Mouse (Mus musculus) bone marrow, adult 2 months (tissue): ENCODE data around the gene Rsl24d1.

ENCODE experiments used
- CTCF ChIP-seq: fragments of 200-500 bp; IDR thresholded peaks from 2 replicates; pipeline ENCODE4 v1.5.1; 2011; ENCODE audit warnings: low read length, control low read depth; ENCODE audit not compliant: control insufficient read depth, insufficient read depth
- POLR2A ChIP-seq: fragments of 200-500 bp; IDR thresholded peaks from 2 replicates; pipeline ENCODE4 v1.6.1; 2011; ENCODE audit warnings: low read depth, mild to moderate bottlenecking, control low read depth, low read length, borderline replicate concordance; ENCODE audit not compliant: control insufficient read depth

- TF ChIP-seq POLR2A, result no peak
- TF ChIP-seq CTCF, result no peak
Measured at GRCm38 (mm10) chr9:73129875-73130274, 16.6 kb downstream of the Rsl24d1 start.
